Mouse (Mus musculus): ENCODE data around the gene Ccdc189. TPM values are rescaled to one million over a fixed set of nuclear protein-coding genes. Genes with fewer than 3 reads are reported as not detected.

The Ccdc189 gene
- polyA plus RNA-seq, 1 experiment from 2014 or later = 16.4 TPM

DNA sequence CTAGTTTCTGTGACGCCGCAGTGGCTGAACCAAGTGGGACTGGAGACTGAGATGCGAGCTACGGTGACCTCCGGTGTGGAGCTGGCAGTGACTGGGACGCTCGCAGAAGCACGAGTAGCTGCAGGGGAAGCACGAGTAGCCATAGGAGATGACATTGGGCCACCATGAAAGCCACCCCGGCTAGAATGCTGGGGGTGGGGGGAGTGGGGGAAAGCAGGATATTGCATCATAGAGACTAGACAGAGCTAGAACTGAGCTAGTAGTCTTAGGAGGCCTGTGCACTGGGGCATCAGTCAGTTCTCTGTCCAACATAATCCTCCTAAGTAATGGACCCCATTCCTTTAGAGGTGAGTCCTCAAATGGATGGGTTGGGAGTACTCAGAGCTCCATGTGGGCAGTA, 15.9 kb upstream of the Ccdc189 start:
- no peaks in the 10 kb centered on the region for H3K9me3 ChIP-seq (ENCODE audit: control insufficient read depth, low read length)
- no peaks in the 10 kb centered on the region for H3K27me3 ChIP-seq (ENCODE audit: control insufficient read depth, insufficient read depth, low read length)
- H3K4me2 ChIP-seq (replicated peaks; ENCODE audit: low read depth, low read length) = no peak overlapping the region
- no peaks in the 10 kb centered on the region for H3K4me1 ChIP-seq (replicated peaks; ENCODE audit: control insufficient read depth, insufficient read depth, low read length)
- no peak overlapping the region for H3K4me3 ChIP-seq (ENCODE audit: low read depth, low read length)
- H3K36me3 ChIP-seq (ENCODE audit: control insufficient read depth, insufficient read depth, low read length) = peaks cover 16% of the 10 kb centered on the region; the same call in 1 of the 2 replicates
- 91% methylated on average over 10 of the region's 10 CpGs for WGBS
- H3K27ac ChIP-seq (ENCODE audit: low read depth, low read length) = no peak overlapping the region
- ATAC-seq (ENCODE audit: low FRiP score) = no peak
- no peak for DNase-seq (ENCODE audit: low spot score)
- H3K9ac ChIP-seq (ENCODE audit: low read depth, low read length) = no peak overlapping the region

GRCm38 (mm10) chr7:127602903-127603302, 14.5 kb upstream of the Ccdc189 start:
- Histone ChIP-seq H3K27ac (ENCODE audit: low read depth, low read length) (no peak overlapping the region), H3K4me2 (replicated peaks; ENCODE audit: low read depth, low read length) (no peak overlapping the region), H3K9me3 (ENCODE audit: control insufficient read depth, low read length) (no peaks in the 10 kb centered on the region), H3K4me1 (replicated peaks; ENCODE audit: control insufficient read depth, insufficient read depth, low read length) (no peaks in the 10 kb centered on the region), H3K9ac (ENCODE audit: low read depth, low read length) (no peak overlapping the region), H3K4me3 (ENCODE audit: low read depth, low read length) (no peak overlapping the region), H3K27me3 (ENCODE audit: control insufficient read depth, insufficient read depth, low read length) (no peaks in the 10 kb centered on the region), H3K36me3 (ENCODE audit: control insufficient read depth, insufficient read depth, low read length) (peaks cover 22% of the 10 kb centered on the region)
- 91% methylated on average over 2 of the region's 2 CpGs for WGBS
- ATAC-seq (ENCODE audit: low FRiP score) = no peak
- no peak for DNase-seq (ENCODE audit: low spot score)

GRCm38 (mm10) chr7:127601735-127602134, 13.3 kb upstream of the Ccdc189 start:
- 81% methylated on average over 4 of the region's 4 CpGs for whole genome bisulfite sequencing
- peaks cover 26% of the 10 kb centered on the region for H3K36me3 ChIP-seq (ENCODE audit: control insufficient read depth, insufficient read depth, low read length)
- H3K27ac ChIP-seq (ENCODE audit: low read depth, low read length) = no peak overlapping the region
- ATAC-seq (ENCODE audit: low FRiP score) = no peak
- no peaks in the 10 kb centered on the region for H3K27me3 ChIP-seq (ENCODE audit: control insufficient read depth, insufficient read depth, low read length)
- DNase-seq (ENCODE audit: low spot score) = no peak
- H3K9ac ChIP-seq (ENCODE audit: low read depth, low read length) = no peak overlapping the region
- no peak overlapping the region for H3K4me3 ChIP-seq (ENCODE audit: low read depth, low read length)
- H3K9me3 ChIP-seq (ENCODE audit: control insufficient read depth, low read length) = no peaks in the 10 kb centered on the region
- no peaks in the 10 kb centered on the region for H3K4me1 ChIP-seq (replicated peaks; ENCODE audit: control insufficient read depth, insufficient read depth, low read length)
- H3K4me2 ChIP-seq (replicated peaks; ENCODE audit: low read depth, low read length) = no peak overlapping the region

- ATAC-seq (ENCODE audit: low FRiP score) = no peak
- Histone ChIP-seq H3K4me1 (replicated peaks; ENCODE audit: control insufficient read depth, insufficient read depth, low read length) (no peaks in the 10 kb centered on the region), H3K4me3 (ENCODE audit: low read depth, low read length) (no peak overlapping the region), H3K9me3 (ENCODE audit: control insufficient read depth, low read length) (no peaks in the 10 kb centered on the region), H3K4me2 (replicated peaks; ENCODE audit: low read depth, low read length) (no peak overlapping the region), H3K27me3 (ENCODE audit: control insufficient read depth, insufficient read depth, low read length) (no peaks in the 10 kb centered on the region), H3K36me3 (ENCODE audit: control insufficient read depth, insufficient read depth, low read length) (peaks cover 32% of the 10 kb centered on the region), H3K9ac (ENCODE audit: low read depth, low read length) (no peak overlapping the region), H3K27ac (ENCODE audit: low read depth, low read length) (no peak overlapping the region)
- DNase-seq (ENCODE audit: low spot score) = no peak
- 96% methylated on average over 7 of the region's 7 CpGs for WGBS
Observed at GRCm38 (mm10) chr7:127600612-127601011, 12.2 kb upstream of the Ccdc189 start.

- no peaks in the 10 kb centered on the region for H3K4me1 ChIP-seq (replicated peaks; ENCODE audit: control insufficient read depth, insufficient read depth, low read length)
- no peak overlapping the region for H3K4me2 ChIP-seq (replicated peaks; ENCODE audit: low read depth, low read length)
- ATAC-seq (ENCODE audit: low FRiP score) = no peak
- H3K9ac ChIP-seq (ENCODE audit: low read depth, low read length) = no peak overlapping the region
- H3K9me3 ChIP-seq (ENCODE audit: control insufficient read depth, low read length) = no peaks in the 10 kb centered on the region
- H3K27me3 ChIP-seq (ENCODE audit: control insufficient read depth, insufficient read depth, low read length) = no peaks in the 10 kb centered on the region
- DNase-seq (ENCODE audit: low spot score) = no peak
- WGBS = 96% methylated on average over 17 of the region's 17 CpGs
- no peak overlapping the region for H3K27ac ChIP-seq (ENCODE audit: low read depth, low read length)
- H3K4me3 ChIP-seq (ENCODE audit: low read depth, low read length) = no peak overlapping the region
- peaks cover 43% of the 10 kb centered on the region for H3K36me3 ChIP-seq (ENCODE audit: control insufficient read depth, insufficient read depth, low read length)
Observed at GRCm38 (mm10) chr7:127596747-127597146, 8.4 kb upstream of the Ccdc189 start.

DNA sequence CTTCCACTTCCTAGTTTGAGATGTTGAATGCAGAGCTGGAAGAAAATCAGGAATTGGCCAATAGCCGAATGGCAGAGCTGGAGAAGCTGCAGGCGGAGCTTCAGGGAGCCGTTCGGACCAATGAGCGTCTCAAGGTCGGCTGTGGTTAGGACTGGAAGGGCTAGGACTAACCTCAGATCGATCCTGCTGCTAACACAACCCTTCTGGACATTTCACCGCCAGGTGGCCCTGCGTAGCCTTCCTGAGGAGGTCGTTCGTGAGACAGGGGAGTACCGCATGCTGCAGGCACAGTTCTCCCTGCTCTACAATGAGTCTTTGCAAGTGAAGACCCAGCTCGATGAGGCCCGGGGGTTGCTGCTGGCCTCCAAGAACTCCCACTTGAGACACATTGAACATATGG, 4.2 kb upstream of the Ccdc189 start:
- H3K4me1 ChIP-seq (replicated peaks; ENCODE audit: control insufficient read depth, insufficient read depth, low read length) = 0 out of 2 replicates have a peak, but pooled peaks cover 4% of the 10 kb centered on the region
- no peak for DNase-seq (ENCODE audit: low spot score)
- no peak overlapping the region for H3K27ac ChIP-seq (ENCODE audit: low read depth, low read length)
- H3K4me3 ChIP-seq (ENCODE audit: low read depth, low read length) = no peak overlapping the region
- ATAC-seq (ENCODE audit: low FRiP score) = no peak
- WGBS = 92% methylated on average over 14 of the region's 14 CpGs
- peaks cover 37% of the 10 kb centered on the region for H3K36me3 ChIP-seq (ENCODE audit: control insufficient read depth, insufficient read depth, low read length)
- no peak overlapping the region for H3K9ac ChIP-seq (ENCODE audit: low read depth, low read length)
- no peaks in the 10 kb centered on the region for H3K27me3 ChIP-seq (ENCODE audit: control insufficient read depth, insufficient read depth, low read length)
- no peaks in the 10 kb centered on the region for H3K9me3 ChIP-seq (ENCODE audit: control insufficient read depth, low read length)
- H3K4me2 ChIP-seq (replicated peaks; ENCODE audit: low read depth, low read length) = no peak overlapping the region

GRCm38 (mm10) chr7:127591108-127591507, 2.7 kb upstream of the Ccdc189 start:
- DNase-seq (ENCODE audit: low spot score) = no peak
- H3K27me3 ChIP-seq (ENCODE audit: control insufficient read depth, insufficient read depth, low read length) = no peaks in the 10 kb centered on the region
- 0 out of 2 replicates have a peak, but pooled peaks cover 4% of the 10 kb centered on the region for H3K4me1 ChIP-seq (replicated peaks; ENCODE audit: control insufficient read depth, insufficient read depth, low read length)
- H3K36me3 ChIP-seq (ENCODE audit: control insufficient read depth, insufficient read depth, low read length) = peaks cover 29% of the 10 kb centered on the region
- H3K9me3 ChIP-seq (ENCODE audit: control insufficient read depth, low read length) = no peaks in the 10 kb centered on the region
- no peak overlapping the region for H3K4me2 ChIP-seq (replicated peaks; ENCODE audit: low read depth, low read length)
- no peak overlapping the region for H3K27ac ChIP-seq (ENCODE audit: low read depth, low read length)
- no peak for ATAC-seq (ENCODE audit: low FRiP score)
- H3K9ac ChIP-seq (ENCODE audit: low read depth, low read length) = no peak overlapping the region
- no peak overlapping the region for H3K4me3 ChIP-seq (ENCODE audit: low read depth, low read length)
- WGBS = 98% methylated on average over 10 of the region's 10 CpGs

DNA sequence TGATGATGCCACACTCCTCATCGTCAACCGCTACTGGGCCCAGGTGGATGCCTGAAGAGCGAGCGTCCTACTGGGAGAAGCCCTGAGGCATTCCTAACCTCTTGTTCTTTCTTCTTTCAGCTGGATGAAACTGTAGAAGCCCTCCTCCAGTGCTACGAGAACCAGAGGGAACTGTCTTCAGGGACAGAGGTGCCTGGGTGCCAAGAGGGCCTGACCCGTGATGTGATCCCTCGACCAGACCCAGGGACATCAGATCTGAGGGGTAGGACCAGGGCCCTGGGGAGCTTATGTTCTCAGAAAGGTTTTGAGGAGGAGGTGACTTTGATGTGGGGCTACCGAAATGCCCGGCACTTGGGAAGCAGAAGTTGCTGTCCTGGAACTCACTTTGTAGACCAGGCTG, 1.2 kb upstream of the Ccdc189 start:
- Histone ChIP-seq H3K27me3 (ENCODE audit: control insufficient read depth, insufficient read depth, low read length) (no peaks in the 10 kb centered on the region), H3K4me3 (ENCODE audit: low read depth, low read length) (peak overlapping the region; percentile 89), H3K9me3 (ENCODE audit: control insufficient read depth, low read length) (no peaks in the 10 kb centered on the region), H3K27ac (ENCODE audit: low read depth, low read length) (no peak overlapping the region), H3K9ac (ENCODE audit: low read depth, low read length) (no peak overlapping the region), H3K36me3 (ENCODE audit: control insufficient read depth, insufficient read depth, low read length) (peaks cover 16% of the 10 kb centered on the region), H3K4me2 (replicated peaks; ENCODE audit: low read depth, low read length) (peak overlapping the region; percentile 74), H3K4me1 (replicated peaks; ENCODE audit: control insufficient read depth, insufficient read depth, low read length) (0 out of 2 replicates have a peak, but pooled peaks cover 4% of the 10 kb centered on the region)
- ATAC-seq (ENCODE audit: low FRiP score) (no peak), DNase-seq (ENCODE audit: low spot score) (no peak)
- whole genome bisulfite sequencing = 93% methylated on average over 9 of the region's 9 CpGs

DNA sequence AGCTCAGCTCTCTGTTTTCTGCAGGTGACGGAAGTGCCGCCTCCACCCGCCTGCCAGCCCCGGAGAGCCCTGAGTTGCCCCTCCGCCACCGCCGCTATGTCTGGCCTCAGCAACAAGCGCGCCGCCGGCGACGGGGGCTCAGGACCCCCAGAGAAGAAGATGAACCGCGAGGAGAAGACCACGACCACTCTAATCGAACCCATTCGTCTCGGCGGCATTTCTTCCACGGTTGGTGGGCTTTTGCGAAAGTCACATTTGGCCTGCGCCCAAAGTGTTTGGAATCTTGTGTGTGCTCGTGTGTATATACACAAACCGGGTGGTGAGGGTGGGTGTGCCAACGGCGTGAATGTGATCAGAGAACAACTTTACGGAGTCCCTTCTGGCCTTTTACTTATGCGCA, 506 bp upstream of the Ccdc189 start:
- 5% methylated on average over 29 of the region's 29 CpGs for WGBS
- Histone ChIP-seq H3K4me2 (replicated peaks; ENCODE audit: low read depth, low read length) (peak overlapping the region; percentile 74), H3K36me3 (ENCODE audit: control insufficient read depth, insufficient read depth, low read length) (peaks cover 13% of the 10 kb centered on the region), H3K4me3 (ENCODE audit: low read depth, low read length) (peak overlapping the region; percentile 89), H3K27me3 (ENCODE audit: control insufficient read depth, insufficient read depth, low read length) (no peaks in the 10 kb centered on the region), H3K9me3 (ENCODE audit: control insufficient read depth, low read length) (no peaks in the 10 kb centered on the region), H3K4me1 (replicated peaks; ENCODE audit: control insufficient read depth, insufficient read depth, low read length) (0 out of 2 replicates have a peak, but pooled peaks cover 4% of the 10 kb centered on the region), H3K9ac (ENCODE audit: low read depth, low read length) (peak overlapping the region; percentile 78), H3K27ac (ENCODE audit: low read depth, low read length) (peak overlapping the region; percentile 33; the same call in 1 of the 2 replicates)
- DNase-seq (ENCODE audit: low spot score) = peak; percentile 13
- ATAC-seq (ENCODE audit: low FRiP score) = no peak
